Mouse (Mus musculus) left cerebral cortex, postnatal 4 days (tissue): ENCODE data around the gene Camta1. TPM values are rescaled to one million over a fixed set of nuclear protein-coding genes. Genes with fewer than 3 reads are reported as not detected.
A peak's percentile ranks its signal among the peaks of the same experiment; 100 is the strongest.

Source experiments
- DNase-seq: peaks from one replicate; pipeline ENCODE4 v3.0.0-alpha.2; 2022
- intact Hi-C: fragments of 180-260 bp; cut with DNase I; formaldehyde crosslinking; loops from one replicate; pipeline ENCODE4 v1.15.1; 2025
- total RNA-seq, 2 experiments: library from RNA; stranded (reverse); gene quantifications; 2 replicates each; pipeline ENCODE4 v1.2.3; 2021

Camta1 gene
- total RNA-seq, 2 experiments from 2014 or later = 198 to 204 TPM

- intact Hi-C loops = loop anchor here (10.0 kb wide), 1 partner anchor 374 kb away; no protein-coding TSS in a partner anchor
- DNase-seq = no peak
These were observed 380.7 kb downstream of the Camta1 start for GRCm38 (mm10) chr4:151480928-151481327.

- intact Hi-C loops = no loop called here
- DNase-seq = no peak
These were observed 383.7 kb downstream of the Camta1 start for GRCm38 (mm10) chr4:151477950-151478349.

- no peak for DNase-seq
- intact Hi-C loops = no loop called here
These were observed 386.7 kb downstream of the Camta1 start for GRCm38 (mm10) chr4:151474895-151475470.

- intact Hi-C loops = no loop called here
These were observed 389.8 kb downstream of the Camta1 start for GRCm38 (mm10) chr4:151471886-151472285.

GRCm38 (mm10) chr4:151468381-151468780, 393.3 kb downstream of the Camta1 start:
- intact Hi-C loops = no loop called here

More at GRCm38 (mm10) chr4:151471886-151472285, 389.8 kb downstream of the Camta1 start:
- DNase-seq = no peak

GRCm38 (mm10) chr4:151458686-151459085, 403.0 kb downstream of the Camta1 start:
- intact Hi-C loops = no loop called here
- peak; percentile 72 for DNase-seq

More at GRCm38 (mm10) chr4:151468381-151468780, 393.3 kb downstream of the Camta1 start:
- no peak for DNase-seq

- DNase-seq = peak; percentile 75
- intact Hi-C loops = no loop called here
These were observed 407.1 kb downstream of the Camta1 start for GRCm38 (mm10) chr4:151454611-151455010.

GRCm38 (mm10) chr4:151454065-151454464, 407.6 kb downstream of the Camta1 start:
- intact Hi-C loops = no loop called here
- DNase-seq = peak; percentile 53

GRCm38 (mm10) chr4:151451885-151452284, 409.8 kb downstream of the Camta1 start:
- intact Hi-C loops = no loop called here

GRCm38 (mm10) chr4:151449981-151450380, 411.7 kb downstream of the Camta1 start:
- peak; percentile 69 for DNase-seq
- intact Hi-C loops = no loop called here

More at GRCm38 (mm10) chr4:151451885-151452284, 409.8 kb downstream of the Camta1 start:
- no peak for DNase-seq

- intact Hi-C loops = no loop called here
- no peak for DNase-seq
These were observed 413.3 kb downstream of the Camta1 start for GRCm38 (mm10) chr4:151448341-151448740.

GRCm38 (mm10) chr4:151444665-151445064, 417.0 kb downstream of the Camta1 start:
- intact Hi-C loops = no loop called here
- no peak for DNase-seq

GRCm38 (mm10) chr4:151438561-151438960, 423.1 kb downstream of the Camta1 start:
- no peak for DNase-seq
- intact Hi-C loops = no loop called here

GRCm38 (mm10) chr4:151437859-151438258, 423.8 kb downstream of the Camta1 start:
- intact Hi-C loops = no loop called here
- no peak for DNase-seq

- no peak for DNase-seq
- intact Hi-C loops = no loop called here
These were observed 436.5 kb downstream of the Camta1 start for GRCm38 (mm10) chr4:151425133-151425532.

- intact Hi-C loops = no loop called here
These were observed 438.8 kb downstream of the Camta1 start for GRCm38 (mm10) chr4:151422922-151423321.

GRCm38 (mm10) chr4:151422361-151422760, 439.3 kb downstream of the Camta1 start:
- intact Hi-C loops = no loop called here
- peak; percentile 78 for DNase-seq

More at GRCm38 (mm10) chr4:151422922-151423321, 438.8 kb downstream of the Camta1 start:
- DNase-seq = no peak

GRCm38 (mm10) chr4:151418344-151418875, 443.3 kb downstream of the Camta1 start:
- intact Hi-C loops = no loop called here
- no peak for DNase-seq

GRCm38 (mm10) chr4:151415812-151416211, 445.9 kb downstream of the Camta1 start:
- intact Hi-C loops = no loop called here
- DNase-seq = no peak

- intact Hi-C loops = no loop called here
- no peak for DNase-seq
These were observed 446.3 kb downstream of the Camta1 start for GRCm38 (mm10) chr4:151415376-151415775.

- DNase-seq = no peak
- intact Hi-C loops = no loop called here
These were observed 446.7 kb downstream of the Camta1 start for GRCm38 (mm10) chr4:151414952-151415351.

GRCm38 (mm10) chr4:151411641-151412061, 450.0 kb downstream of the Camta1 start:
- peak; percentile 37 for DNase-seq
- intact Hi-C loops = no loop called here
